Mouse (Mus musculus): Measurements from ENCODE around the gene Gm20379.
A peak's percentile ranks its signal among the peaks of the same experiment; 100 is the strongest.

The Gm20379 gene

DNA sequence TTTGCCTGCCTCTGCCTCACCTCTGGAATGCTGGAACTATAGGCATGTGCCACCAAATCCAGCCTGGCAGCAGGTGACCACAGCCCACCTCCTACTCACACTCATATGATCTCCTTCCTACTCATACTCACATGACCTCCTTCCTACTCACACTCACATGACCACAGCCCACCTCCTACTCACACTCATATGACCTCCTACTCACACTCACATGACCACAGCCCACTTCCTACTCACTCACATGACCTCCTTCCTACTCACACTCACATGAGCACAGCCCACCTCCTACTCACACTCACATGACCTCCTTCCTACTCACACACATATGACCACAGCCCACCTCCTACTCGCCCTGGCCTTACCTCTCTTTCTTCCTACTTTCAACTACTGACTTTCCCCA, 31.1 kb downstream of the Gm20379 start:
- DNase-seq (ENCODE audit: low read depth) = no peak

DNA sequence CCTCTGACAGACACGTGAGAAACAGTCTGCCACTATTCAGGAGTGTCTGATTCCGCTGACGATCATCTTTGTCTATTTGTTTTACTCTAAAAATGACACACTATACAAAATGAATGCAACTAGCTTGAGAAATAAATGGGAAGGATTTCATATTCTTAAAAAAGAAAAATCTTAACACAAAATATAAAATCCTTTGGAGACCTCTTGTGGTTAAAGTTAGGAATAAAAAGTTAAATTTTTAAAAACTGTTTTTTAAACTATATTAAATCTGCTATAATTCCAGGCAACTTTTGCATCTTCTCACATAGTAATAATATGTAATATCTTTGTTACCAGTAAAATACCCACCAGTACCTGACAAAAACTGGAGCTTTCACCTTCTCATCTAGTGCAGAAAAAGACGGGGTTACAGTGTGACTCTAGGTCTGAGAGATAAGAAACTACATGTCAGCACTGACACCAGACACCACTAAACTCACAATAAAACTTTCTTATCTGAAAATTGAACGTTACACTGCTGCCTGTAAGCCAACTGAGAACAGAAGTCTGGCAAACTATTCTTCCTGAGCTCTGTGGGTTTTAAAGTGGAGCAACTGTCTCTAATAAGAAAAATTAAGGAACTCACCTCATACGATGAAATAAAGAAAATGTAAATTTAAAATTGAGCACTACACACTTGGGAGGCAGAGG, 32.1 kb downstream of the Gm20379 start:
- DNase-seq (ENCODE audit: low read depth) = no peak

- no peak for DNase-seq (ENCODE audit: low read depth)
These were observed 34.0 kb downstream of the Gm20379 start for GRCm38 (mm10) chr13:92339787-92340186.

- DNase-seq (ENCODE audit: low read depth) = no peak
These were observed 38.3 kb downstream of the Gm20379 start for GRCm38 (mm10) chr13:92344033-92344432.

DNA sequence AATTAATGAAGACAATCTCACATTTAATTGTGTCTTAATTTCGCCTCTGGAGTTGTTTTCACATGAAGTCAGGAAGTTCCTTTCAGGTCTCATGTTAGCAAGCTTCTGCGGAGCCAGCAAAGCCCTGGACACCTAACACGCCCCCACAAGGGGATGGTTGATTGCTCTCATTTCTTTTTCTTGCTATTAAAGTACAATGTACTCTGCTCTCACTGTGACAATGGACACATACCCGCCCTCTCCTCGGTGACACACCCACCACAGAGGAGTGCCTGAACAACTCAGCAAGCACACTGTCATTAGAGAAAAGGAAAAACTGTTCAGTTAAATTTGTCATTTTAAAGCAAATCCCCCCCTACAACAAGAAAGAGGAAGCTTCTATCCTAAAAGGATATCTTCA, 40.6 kb downstream of the Gm20379 start:
- no peak for DNase-seq (ENCODE audit: low read depth)

DNA sequence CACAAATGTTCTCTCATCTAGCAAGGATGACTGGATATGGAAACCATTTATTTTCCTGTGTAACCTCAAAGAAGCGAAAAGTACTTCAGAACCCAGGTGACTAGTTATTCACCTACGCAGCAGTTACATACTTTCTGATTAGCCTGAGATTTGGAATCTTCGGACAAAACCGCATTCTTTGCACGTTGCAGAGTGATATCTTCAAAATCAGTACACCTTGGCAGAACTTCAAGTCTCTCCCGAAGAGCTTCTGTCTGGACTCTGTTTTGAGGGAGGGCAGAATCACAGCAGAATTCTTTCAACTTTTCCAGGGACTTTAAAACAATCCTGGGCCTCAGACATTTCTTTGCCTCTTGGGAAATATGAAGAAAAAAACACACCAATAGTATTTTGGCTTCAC, 45.3 kb downstream of the Gm20379 start:
- no peak for DNase-seq (ENCODE audit: low read depth)

DNA sequence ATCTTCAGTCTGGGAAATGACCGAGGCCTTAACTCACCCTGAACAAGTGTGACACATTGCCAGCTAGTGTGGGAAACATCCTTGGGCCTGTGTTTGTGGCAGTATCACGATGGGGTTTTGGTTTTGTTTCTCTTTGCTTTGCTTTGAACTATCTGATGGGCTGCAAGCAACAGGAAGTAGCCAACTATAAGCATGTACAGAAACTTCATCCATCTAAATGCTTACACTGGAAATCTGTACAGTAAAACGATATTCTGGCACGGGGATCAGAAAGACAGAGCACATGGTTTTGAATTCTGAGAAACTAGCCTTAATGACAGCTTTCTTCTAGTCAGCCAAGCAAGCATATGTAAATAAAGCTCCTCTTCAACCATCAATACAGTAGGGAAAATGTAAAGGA, 48.2 kb downstream of the Gm20379 start:
- peak; percentile 23 for DNase-seq (ENCODE audit: low read depth)

GRCm38 (mm10) chr13:92354456-92355271, 48.9 kb downstream of the Gm20379 start, which contains the start of the genes Dhfr and Msh3:
Gene Dhfr (plus strand): TSS chr13:92354726.
Gene Msh3 (minus strand): TSS chr13:92355003.
- DNase-seq (ENCODE audit: low read depth) = peak; percentile 95

GRCm38 (mm10) chr13:92355272-92355643, 49.5 kb downstream of the Gm20379 start:
- DNase-seq (ENCODE audit: low read depth) = no peak

GRCm38 (mm10) chr13:92356376-92356775, 50.6 kb downstream of the Gm20379 start:
- DNase-seq (ENCODE audit: low read depth) = no peak
